Mouse (Mus musculus): ENCODE results near the gene Brd4.

- no peak for TF ChIP-seq POLR2A (IDR thresholded peaks at IDR 0.05; ENCODE audit: low read depth, low read length)
- no peak for TF ChIP-seq CTCF (IDR thresholded peaks at IDR 0.05; ENCODE audit: extremely low read depth, insufficient read length, insufficient replicate concordance, low read depth, low read length)
Measured at GRCm38 (mm10) chr17:32251827-32252470, 32.6 kb downstream of the Brd4 start.
